Mouse (Mus musculus) CD4-positive, CD25-positive, alpha-beta regulatory T cell, adult 2 months (primary cell): ENCODE results near the gene Sh3d21.
"Not testable (repeated sequence)": the region's sequence is repeated elsewhere in the genome, so short reads cannot be mapped to it uniquely, and the experiment has no call there.

Source experiments
- DNase-seq: peaks from one replicate; pipeline ENCODE4 v3.0.0-alpha.2; 2012; ENCODE audit warnings: low read depth, low spot score

The Sh3d21 gene

DNA sequence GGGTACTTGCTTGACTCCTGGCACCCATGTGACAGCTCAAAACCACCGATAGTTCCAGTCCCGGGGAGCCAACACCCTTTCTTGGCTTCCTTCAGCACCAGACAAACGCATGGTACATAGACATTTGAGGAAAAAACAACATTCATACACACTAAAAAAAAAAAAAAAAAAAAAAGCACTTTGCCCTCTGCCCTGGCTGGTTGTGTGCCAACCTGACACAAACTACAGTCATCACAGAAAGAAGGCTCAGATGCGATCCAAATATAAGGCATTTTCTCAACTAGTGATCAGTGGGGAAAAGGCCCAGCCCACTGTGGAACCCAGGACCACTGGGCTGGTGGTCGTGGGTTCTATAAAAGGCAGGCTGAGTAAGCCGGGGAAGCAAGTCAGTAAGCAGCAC lies 5.6 kb upstream of the Sh3d21 start:
- no peak for DNase-seq

DNA sequence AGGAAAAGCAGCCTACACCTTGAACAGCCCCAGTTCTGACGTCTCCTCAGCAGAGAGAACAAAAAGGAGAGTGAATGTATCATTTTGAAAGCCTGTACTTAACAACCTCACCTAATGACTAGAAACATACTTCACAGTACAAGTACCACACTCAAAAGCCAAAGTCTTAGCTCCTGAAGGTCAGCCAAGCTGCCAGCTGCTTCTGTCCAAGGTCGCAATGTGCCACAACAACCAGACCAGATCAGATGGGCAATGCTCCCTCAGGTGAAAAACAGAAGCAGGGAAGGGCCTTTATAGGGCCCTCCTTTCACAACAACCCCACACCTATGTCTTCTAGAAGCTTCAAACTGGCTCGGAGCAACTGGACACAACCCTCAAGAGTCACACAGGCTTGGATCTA lies 2.8 kb upstream of the Sh3d21 start:
- no peak for DNase-seq

DNA sequence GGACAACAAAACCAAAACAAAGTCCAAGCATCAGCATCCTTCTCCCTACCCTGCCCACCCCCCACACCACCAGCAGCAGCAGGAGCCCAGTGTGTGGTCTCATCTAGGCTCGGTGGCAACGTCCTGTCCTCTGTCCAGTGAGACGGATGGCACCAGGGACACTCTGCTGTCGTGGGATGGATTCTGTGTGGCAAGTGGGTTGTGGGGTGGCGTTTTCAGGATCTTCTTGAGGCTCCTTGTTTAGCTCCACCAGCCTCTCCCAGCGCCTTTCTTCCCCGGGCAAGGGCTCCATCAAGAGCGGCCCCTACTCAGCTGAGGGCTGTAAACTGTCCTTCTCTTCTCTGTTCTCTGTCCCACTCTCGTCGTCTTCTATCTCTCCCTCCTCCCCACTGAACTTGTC lies 1.8 kb upstream of the Sh3d21 start:
- not testable (repeated sequence) for DNase-seq

DNA sequence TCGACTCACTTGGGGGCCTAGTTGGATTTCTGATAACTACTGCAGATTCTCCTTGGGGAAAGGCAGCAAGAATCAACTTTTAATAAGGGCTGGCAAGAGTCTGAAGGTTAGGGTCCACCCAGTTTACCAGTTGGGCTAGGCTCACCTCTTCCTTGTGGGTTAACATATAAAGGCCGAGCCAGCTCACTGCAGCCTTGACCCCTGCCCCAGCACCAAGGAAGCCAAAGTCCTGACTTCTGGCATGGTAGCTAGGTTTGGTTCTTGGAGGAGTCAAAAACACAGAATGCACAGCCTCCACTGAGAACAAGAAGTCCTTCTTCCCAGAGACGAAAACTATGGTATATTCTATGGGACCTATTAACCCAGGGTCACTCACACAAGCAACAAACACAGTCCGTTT lies 394 bp upstream of the Sh3d21 start:
- no peak for DNase-seq

DNA sequence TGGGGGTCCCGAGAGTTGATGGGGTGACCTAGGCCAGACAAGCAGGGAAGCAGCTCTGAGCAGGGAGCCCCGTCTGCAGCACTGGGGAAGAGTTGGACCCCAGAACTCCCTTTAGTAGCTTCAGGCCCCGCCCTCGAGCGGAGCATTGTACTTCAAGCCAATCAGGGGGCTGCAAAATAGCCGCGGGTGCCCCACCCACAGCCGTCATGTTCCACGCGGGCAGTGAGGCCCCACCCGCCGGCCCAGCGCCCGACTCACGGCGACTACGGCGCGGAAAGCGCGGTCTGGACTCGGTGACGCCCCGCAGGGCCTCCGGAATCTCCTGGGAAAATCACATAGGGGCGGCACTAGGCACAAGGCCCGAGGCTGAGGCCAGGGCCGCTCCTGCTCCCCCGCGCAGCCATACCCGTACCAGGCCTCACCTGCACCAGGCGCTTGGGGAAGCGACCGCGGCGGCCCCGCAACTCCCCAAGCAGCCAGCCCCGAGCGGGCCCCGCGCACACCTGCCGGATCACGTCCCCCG lies 686 bp downstream of the Sh3d21 start:
- DNase-seq: peak; percentile 86

DNA sequence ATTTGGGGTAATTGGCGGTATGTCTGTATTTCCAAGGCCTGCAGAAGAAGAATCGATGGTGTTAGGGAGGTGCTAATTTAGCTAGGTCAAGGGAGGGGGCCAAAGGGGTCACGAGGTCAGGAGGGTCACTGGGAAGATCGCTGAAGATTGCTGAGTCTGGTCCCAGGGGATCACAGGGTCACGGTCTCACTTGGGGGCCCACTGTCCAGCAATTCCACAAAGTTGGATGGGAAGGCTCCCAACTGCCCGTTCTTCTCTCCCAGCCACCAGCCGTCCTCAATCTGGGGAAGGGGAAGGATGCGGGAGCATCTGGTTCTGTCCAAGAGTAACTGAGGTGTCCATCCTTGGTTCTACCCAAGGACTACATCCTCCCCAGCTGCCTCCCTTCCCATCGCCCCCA lies 1.3 kb downstream of the Sh3d21 start:
- no peak for DNase-seq

DNA sequence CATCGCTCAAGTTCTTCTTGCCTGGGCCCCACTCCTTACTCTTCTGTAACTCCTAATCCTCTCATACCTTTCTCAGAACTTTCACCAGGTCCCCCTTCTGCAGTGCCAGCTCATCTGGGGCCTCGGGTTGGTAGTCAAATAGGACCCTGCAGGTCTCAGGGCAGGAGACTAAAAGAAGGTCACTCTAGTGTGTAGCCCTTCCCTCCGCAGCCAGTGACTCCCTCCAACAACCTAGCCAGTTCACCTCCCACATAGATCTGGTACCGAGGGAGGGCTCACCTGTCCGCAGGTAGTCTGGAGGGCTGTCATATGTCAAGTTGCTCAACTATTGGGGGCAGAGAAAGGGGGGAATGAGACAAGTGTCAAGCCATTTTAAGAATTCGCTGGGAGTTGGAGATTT lies 1.8 kb downstream of the Sh3d21 start:
- no peak for DNase-seq

DNA sequence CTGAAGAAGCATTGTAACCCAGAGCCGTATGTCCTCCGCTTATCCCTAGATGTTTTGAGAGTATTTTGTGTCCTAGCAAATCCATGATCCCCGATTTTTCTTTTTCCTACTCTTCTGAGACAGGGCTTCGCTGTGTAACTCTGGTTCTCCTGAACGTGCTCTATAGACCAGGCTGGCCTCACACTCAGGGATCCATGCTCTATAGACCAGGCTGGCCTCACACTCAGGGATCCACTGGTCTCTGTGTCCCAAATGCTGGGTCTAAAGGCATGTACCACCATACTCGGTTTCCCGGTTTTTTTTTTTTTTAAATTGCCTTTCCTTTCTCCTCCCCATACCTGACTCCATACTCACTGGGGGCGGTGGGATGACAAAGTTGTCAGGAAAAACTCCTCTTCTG lies 2.3 kb downstream of the Sh3d21 start:
- no peak for DNase-seq

DNA sequence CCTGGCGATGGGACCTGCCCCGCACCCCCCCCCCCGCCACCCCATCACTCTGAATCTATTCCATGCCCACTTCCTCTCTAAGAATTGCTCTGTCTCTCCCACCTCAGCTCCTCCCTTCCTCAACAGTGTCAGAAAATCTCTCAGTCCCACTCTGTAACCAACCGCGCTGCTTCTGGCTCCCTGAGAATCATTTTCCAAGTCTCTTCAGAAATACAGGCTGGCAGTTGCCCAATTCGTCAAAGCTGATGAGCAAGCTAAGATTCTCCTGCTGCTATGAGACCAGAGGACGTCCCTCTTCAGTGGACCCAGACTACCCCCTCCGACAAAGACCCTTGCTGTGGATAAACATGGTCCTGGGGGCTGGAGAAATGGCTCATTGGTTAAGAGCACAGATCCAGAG lies 3.8 kb downstream of the Sh3d21 start:
- no peak for DNase-seq

DNA sequence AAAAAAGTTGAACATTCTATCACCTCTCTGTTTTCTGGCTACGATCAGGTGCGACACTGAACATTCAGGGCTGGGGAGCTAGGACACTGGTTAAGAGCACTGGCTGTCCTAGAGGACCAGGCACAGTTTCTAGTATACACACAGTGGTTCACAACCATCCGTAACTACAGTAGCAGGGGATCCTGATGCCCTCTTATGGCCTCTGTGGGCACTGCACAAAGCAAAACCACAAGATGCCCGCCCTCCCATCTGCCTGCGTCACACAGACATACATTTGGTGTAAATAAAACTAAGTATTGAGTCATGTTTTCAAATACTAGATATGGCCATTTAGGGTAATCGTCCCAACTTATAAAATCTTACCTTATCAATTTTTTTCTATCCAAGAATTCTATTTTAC lies 5.7 kb downstream of the Sh3d21 start:
- DNase-seq: peak; percentile 63

DNA sequence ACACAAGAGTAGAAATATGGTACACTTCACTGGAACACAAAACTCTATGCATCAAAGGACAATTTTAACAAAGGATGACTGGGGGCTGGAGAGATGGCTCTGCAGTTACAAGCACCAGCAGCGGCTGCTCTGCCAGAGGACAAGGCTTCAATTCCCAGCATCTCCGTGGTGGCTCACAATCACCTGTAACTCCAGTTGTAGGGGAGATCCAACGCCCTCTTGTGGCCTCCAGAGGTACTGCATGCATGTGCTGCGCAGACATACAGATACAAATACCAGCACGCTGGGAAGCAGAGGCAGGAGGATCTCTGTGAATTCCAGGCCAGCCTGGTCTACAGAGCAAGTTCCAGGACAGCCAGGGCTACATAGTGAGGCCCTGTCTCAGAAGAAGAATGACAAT lies 6.7 kb downstream of the Sh3d21 start:
- DNase-seq: peak; percentile 75

DNA sequence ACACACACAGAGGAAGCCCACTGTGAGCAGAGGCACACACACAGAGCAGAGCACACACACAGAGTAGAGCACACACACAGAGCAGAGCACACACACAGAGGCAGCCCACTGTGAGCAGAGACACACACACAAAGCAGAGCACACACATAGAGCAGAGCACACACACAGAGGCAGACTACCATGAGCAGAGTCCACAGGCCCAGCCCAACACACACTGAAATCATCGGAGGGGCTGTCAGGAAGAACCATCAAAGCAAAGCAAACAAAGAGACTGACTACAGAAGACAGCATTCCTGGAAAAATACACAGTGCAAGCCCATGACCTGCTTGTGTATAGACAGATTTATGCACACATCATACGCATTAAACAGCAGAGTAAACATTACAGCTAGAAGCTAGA lies 7.4 kb downstream of the Sh3d21 start:
- no peak for DNase-seq

DNA sequence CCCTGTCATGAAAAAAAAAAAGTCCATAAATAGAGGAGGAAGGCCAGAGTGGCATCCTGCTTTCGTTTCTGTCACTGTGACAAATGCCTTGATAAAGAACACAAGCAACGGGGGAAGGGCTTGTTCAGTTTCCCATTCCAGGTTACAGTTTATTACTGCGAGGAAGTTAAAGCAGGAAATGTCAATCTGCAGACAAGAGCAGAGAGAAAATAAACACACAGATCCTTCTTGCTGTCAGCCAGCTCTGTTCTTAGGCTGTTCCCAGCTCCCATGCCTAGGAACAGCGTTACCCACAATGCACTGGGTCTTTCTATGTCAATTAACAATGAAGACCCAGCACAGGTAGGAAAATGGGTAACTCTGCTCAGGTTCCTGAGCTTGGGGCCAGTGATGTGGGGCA lies 8.1 kb downstream of the Sh3d21 start:
- no peak for DNase-seq

DNA sequence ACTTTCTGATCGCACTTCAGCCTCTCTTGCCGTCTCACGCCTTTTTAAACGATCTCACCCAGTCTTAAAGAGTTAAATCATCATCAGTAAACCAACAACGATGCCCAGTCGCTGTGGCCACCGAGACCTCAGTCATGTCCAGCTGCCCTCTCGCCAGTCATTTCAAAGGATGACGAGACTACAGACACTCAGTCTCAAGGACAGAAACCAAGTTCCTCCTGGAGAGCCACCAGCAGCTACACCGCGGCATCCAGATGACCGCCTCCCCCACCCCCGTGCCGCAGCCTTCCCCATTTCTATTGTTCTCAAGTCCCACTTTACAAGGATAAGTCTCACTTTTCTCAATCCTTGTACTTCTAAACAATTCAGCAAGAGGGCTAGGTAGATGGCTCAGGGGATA lies 10.4 kb downstream of the Sh3d21 start:
- no peak for DNase-seq

DNA sequence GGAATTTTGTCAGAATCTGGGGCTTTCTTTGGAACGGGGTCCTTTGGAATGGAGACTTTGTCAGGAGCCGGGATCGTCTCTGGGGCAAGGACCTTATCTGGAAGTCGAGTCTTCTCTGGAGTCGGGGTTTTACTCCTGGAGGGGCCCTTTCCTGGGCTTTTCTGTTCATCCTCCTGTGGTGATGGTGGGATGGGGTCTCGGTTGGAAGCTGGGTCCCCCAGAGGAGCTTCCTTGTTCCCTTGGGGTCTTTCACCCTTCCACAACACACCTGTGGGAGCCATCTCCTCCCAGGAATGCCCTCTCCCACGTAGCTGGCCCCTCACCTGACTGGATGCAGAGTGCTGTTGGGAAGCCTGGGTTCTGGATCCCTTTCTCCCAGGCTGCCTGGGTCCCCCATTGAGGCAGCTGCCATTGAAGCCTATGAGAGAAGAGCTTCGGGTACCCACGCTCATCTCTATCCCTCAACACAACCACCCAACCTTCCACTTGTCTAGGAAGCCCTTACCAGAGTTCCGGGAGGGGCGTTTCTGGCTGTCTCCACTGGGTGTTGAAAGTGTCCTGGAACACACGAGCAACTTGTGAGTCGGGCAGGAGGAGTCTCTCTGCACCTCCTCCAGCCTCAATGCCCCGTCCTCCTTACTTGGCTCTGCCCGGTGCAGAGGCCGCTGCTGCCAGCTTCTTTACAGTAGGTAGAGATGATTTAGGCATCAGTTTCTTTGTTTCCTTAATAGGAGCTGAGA lies 11.4 kb downstream of the Sh3d21 start:
- no peak for DNase-seq

DNA sequence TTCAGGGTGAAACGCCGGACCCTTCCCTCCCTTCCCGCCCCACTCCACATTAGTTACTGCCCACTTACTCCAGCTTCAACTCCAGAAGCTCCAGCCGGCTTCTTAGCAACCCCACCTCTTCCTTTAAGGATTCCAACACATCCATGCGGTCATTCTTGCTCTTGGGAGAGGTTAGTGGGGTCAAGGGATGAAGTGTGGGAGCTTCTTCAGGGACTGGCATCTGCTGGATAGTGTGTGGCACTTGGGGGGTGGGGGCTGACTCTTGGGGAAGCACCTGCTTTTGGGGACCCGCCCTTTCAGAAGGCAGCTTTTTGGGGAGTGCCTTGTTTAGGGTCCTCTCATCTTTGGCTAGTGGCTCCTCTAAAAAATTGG lies 12.4 kb downstream of the Sh3d21 start:
- DNase-seq: no peak

DNA sequence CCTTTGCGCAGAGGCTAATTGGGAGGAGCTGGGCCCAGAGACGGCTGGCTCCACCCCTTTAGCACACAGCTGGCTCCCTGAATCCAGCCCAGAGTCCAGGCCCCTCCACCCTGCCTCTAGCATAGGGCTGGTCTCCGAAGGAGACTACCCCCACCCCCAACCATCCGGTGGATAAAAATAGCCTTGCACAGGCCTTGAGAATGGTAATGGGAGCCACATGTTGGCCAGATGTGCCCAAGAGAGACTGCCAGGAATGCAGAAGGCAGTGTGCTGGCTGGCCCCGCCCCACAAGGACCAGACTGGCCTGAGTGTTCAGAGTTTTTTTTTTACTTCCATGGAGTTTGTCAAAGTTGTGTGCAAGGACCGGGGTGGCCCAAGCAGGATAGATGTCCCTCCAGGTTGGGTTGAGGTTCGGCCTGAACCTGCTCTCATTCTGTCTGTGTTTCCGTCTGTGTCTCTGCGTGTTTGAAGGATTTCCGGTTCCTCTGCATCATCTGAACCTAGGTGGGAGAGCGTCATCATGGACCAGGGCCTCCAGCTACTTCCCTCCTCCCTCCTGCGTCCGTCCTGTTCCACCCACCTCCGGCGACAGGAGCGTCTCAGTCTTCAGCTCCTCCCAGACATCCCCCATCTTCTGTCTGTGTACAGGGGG lies 12.9 kb downstream of the Sh3d21 start:
- peak; percentile 52 for DNase-seq

DNA sequence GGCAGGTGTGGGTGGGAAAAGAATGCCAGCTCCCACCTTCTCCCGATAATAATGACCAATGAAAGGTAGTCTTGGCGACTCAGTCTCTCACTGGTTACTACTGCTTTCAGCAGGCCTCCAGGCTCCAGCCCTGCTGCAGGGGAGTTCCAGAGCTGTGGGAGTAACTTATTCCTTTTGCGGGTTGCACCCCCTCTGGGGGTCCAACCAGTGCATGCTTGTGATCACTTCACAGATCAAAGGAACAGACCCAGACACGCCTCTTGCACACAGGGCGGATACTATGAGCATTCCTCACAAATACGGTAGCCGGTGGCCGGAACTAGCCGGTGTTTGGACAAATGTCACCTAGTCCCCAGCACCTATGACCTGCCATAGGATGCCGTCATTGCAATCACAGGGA lies 13.5 kb downstream of the Sh3d21 start:
- no peak for DNase-seq

DNA sequence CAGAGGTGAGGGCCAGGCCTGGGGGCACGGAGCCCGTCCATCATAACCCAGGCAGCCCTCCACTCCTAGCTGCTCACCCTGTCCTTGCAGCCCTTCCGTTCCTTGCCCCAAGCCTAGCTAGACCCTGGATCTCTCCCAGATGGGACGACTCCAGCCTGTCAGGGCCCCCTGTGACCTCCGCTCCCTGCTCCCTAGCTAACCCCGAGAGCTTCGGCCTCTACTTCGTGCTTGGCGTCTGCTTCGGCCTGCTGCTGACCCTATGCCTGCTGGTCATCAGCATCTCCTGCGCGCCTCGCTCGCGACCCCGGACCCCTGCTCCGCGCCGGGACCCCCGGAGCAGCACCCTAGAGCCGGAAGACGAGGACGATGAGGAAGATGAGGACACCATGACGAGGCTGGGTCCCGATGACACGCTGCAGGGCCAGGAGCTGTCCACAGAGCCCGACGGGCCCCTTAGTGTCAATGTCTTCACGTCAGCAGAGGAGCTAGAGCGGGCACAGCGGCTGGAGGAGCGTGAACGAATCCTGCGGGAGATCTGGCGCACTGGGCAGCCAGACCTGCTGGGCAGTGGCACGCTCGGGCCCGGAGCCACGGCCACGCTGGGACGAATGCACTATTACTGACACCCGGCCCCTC lies 14.1 kb downstream of the Sh3d21 start:
- DNase-seq: no peak

DNA sequence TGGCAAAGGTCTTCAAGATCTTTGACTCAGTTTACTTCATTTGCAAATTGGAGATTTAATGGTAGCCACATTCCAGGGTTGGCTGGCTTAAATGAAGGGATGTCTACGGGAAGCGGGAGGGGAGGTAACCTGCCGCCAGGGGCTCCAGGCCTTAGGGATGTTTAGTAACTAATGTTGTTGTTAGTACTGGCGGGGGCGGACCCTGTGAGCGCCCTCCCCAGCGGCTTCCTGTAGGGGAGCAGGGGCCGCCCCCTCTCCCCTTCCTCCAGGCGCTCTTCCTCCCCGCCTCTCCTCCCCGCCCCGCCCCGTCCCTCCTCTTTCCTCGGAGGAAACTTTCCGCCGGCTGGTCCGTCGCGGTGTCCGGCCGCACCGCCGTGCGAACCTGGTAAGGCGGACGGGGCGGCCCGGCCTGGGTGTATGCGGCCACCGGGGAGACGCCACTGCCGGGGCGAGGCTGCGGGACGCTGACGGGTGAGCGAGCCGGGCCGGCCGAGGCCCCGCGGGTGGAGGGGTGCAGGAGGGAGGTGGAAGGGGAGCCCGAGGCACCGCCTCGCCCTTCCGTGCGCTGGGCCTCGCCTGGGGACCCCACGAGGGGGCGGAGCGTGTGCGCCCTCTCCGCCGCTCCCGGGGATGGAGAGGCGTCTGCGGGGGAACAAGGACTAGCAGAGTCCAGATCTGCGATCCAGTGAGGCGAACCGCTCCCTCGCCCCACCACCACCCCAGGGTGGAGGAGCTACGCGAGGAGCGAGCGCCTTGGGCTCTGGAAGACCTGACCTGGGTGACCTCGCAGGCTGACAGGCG lies 14.9 kb downstream of the Sh3d21 start:
- peak; percentile 83 for DNase-seq

DNA sequence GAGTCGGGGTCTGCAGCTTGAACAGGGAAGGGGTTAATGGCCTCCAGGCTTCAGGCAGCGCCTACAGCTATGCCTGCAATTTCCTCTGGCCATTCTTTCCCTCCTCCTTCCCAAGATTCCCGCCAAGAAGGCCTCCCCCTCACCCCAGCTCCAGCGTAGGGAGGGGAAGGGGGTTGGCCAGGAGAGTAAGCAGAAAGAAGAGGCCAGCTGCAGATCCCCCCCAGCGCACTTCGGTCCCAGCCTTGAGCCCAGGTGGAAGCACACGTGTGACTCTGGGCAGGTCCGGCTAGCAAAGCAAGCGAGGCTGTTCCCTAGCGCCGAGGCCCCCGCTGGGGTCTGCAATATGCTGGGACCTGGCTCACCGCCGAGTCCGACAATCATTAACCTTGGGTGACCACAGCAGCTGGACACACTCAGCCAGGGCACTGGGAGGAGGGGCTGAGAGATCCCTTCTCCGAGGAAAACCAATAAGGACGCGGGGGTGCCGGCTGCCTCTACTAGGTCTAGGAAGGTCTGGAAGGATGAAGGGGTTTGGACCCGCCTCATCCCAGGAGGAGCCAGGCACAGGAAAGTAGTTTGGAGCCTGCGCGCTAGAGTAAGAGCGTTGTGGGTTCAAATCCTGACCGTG lies 15.6 kb downstream of the Sh3d21 start, which contains the start of gene Eva1b:
Gene Eva1b, plus strand, starts transcription at position 212 of the 628 bp plus-strand sequence.
- no peak for DNase-seq
